Mouse (Mus musculus) liver, adult 2 months (tissue): ENCODE measurements at regions not wholly inside any gene's neighbourhood (a gene's known extent, or its start where the extent isn't known, plus 50 kb on each side); places are given as distances from the start of the nearest gene placed in this dataset.

ENCODE experiments used
- CTCF ChIP-seq: fragments of 200-500 bp; IDR thresholded peaks from 2 replicates; pipeline ENCODE4 v1.5.1; 2011; ENCODE audit warnings: low read depth, low read length, control low read depth
- POLR2A ChIP-seq: fragments of 200-500 bp; IDR thresholded peaks from 2 replicates; pipeline ENCODE4 v1.6.1; 2011; ENCODE audit warnings: low read length, control low read depth; ENCODE audit not compliant: insufficient read depth; ENCODE audit errors: extremely low read depth

- TF ChIP-seq POLR2A, result no peak
- no peak for TF ChIP-seq CTCF
These were observed 461.0 kb upstream of the Tenm4 start for GRCm38 (mm10) chr7:95710088-95710487.
